Mouse (Mus musculus) liver, postnatal 0 days (tissue): ENCODE measurements at regions not wholly inside any gene's neighbourhood (a gene's known extent, or its start where the extent isn't known, plus 50 kb on each side); places are given as distances from the start of the nearest gene placed in this dataset.
"Not testable (repeated sequence)": the region's sequence is repeated elsewhere in the genome, so short reads cannot be mapped to it uniquely, and the experiment has no call there.

ENCODE experiments used
- ATAC-seq: fragments of 200-750 bp; cut with Nextera tagmentation; 2 replicates; pipeline ENCODE4 v1.8.0; 2017; ENCODE audit warnings: mild to moderate bottlenecking, moderate library complexity
- DNase-seq: peaks from one replicate; pipeline ENCODE4 v3.0.0-alpha.2; 2016
- H3K27ac ChIP-seq: fragments of 300-500 bp; sonication (generic); 2 replicates; pipeline ENCODE4 v1.5.1; 2014; ENCODE audit warnings: antibody characterized with exemption, moderate library complexity, mild to moderate bottlenecking, low read depth
- H3K27me3 ChIP-seq: fragments of 300-500 bp; sonication (generic); 2 replicates; pipeline ENCODE4 v1.6.1; 2014; ENCODE audit warnings: low read length, control low read depth, mixed read lengths; ENCODE audit not compliant: insufficient read depth
- H3K36me3 ChIP-seq: fragments of 300-500 bp; sonication (generic); replicated peaks from 2 replicates; pipeline ENCODE4 v1.6.1; 2014; ENCODE audit warnings: mild to moderate bottlenecking, control low read depth, low read length, moderate library complexity, mixed read lengths; ENCODE audit not compliant: insufficient read depth
- H3K4me1 ChIP-seq: fragments of 300-500 bp; sonication (generic); 2 replicates; pipeline ENCODE4 v1.6.1; 2014; ENCODE audit warnings: antibody characterized with exemption, mild to moderate bottlenecking, control low read depth; ENCODE audit not compliant: insufficient read depth
- H3K4me2 ChIP-seq: fragments of 300-500 bp; sonication (generic); 2 replicates; pipeline ENCODE4 v1.6.1; 2014; ENCODE audit warnings: low read depth, mild to moderate bottlenecking, low read length, moderate library complexity, mixed read lengths
- H3K4me3 ChIP-seq: fragments of 300-500 bp; sonication (generic); 2 replicates; pipeline ENCODE4 v1.5.1; 2014; ENCODE audit warnings: low read depth, low read length
- H3K9ac ChIP-seq: fragments of 300-500 bp; sonication (generic); replicated peaks from 2 replicates; pipeline ENCODE4 v1.6.1; 2014; ENCODE audit warnings: mild to moderate bottlenecking, moderate library complexity
- H3K9me3 ChIP-seq: fragments of 300-500 bp; sonication (generic); 2 replicates; pipeline ENCODE4 v1.6.1; 2016; ENCODE audit warnings: mild to moderate bottlenecking, control low read depth, low read length, mixed read lengths
- CTCF ChIP-seq: sonication (generic); IDR thresholded peaks from 2 replicates; pipeline ENCODE4 v1.5.1; 2016; ENCODE audit warnings: antibody characterized with exemption, low read depth
- EP300 ChIP-seq: IDR thresholded peaks from 2 replicates; pipeline ENCODE4 v1.6.1; 2016; ENCODE audit warnings: antibody characterized with exemption, low read depth, mild to moderate bottlenecking
- WGBS: fragments of 180-500 bp; shearing (Covaris S2); extraction: QIAGEN DNeasy Blood & Tissue Kit; methylation state at CpG from one replicate; pipeline ENCODE4 v1.1.7; 2014; ENCODE audit not compliant: insufficient replicate concordance; 5-methylcytosine and 5-hydroxymethylcytosine counted together

- Histone ChIP-seq H3K36me3 (no peaks in the 10 kb centered on the region), H3K9ac (no peak overlapping the region), H3K4me1 (no peaks in the 10 kb centered on the region), H3K27ac (no peak overlapping the region), H3K27me3 (no peaks in the 10 kb centered on the region), H3K9me3 (no peaks in the 10 kb centered on the region), H3K4me3 (no peak overlapping the region), H3K4me2 (no peak overlapping the region)
- ATAC-seq (no peak), DNase-seq (peak; percentile 13)
- 45% methylated on average over 1 of the region's 1 CpGs for WGBS
- TF ChIP-seq EP300, result no peak
- peak; percentile 67 for TF ChIP-seq CTCF
These were observed 146.2 kb downstream of the Gm28710 start for GRCm38 (mm10) chr5:16937840-16938239.

- H3K9ac ChIP-seq, result no peak overlapping the region
- DNase-seq (no peak), ATAC-seq (no peak)
- no peaks in the 10 kb centered on the region for H3K36me3 ChIP-seq
- no peaks in the 10 kb centered on the region for H3K9me3 ChIP-seq
- no peak for TF ChIP-seq EP300
- TF ChIP-seq CTCF, result peak; percentile 61
- H3K4me2 ChIP-seq, result no peak overlapping the region
- no peaks in the 10 kb centered on the region for H3K4me1 ChIP-seq
- H3K27ac ChIP-seq, result no peak overlapping the region
- 0% methylated on average over 1 of the region's 1 CpGs for WGBS
- no peaks in the 10 kb centered on the region for H3K27me3 ChIP-seq
- H3K4me3 ChIP-seq, result no peak overlapping the region
These were observed 155.8 kb downstream of the Gm28710 start for GRCm38 (mm10) chr5:16947430-16947829.

GRCm38 (mm10) chr5:16967735-16968134 lies 176.1 kb downstream of the Gm28710 start:
- no peak overlapping the region for H3K4me2 ChIP-seq
- DNase-seq, result no peak
- H3K9ac ChIP-seq, result no peak overlapping the region
- no peaks in the 10 kb centered on the region for H3K36me3 ChIP-seq
- H3K4me1 ChIP-seq, result no peaks in the 10 kb centered on the region
- WGBS, result 73% methylated on average over 4 of the region's 4 CpGs
- no peaks in the 10 kb centered on the region for H3K27me3 ChIP-seq
- TF ChIP-seq EP300, result no peak
- no peak for TF ChIP-seq CTCF
- no peak overlapping the region for H3K4me3 ChIP-seq
- ATAC-seq, result no peak
- H3K9me3 ChIP-seq, result no peaks in the 10 kb centered on the region
- H3K27ac ChIP-seq, result no peak overlapping the region

- 53% methylated on average over 1 of the region's 1 CpGs for WGBS
- H3K27ac ChIP-seq, H3K9ac ChIP-seq, H3K9me3 ChIP-seq, H3K27me3 ChIP-seq, H3K4me2 ChIP-seq, H3K4me3 ChIP-seq, H3K36me3 ChIP-seq, H3K4me1 ChIP-seq, ATAC-seq, DNase-seq: not testable (repeated sequence)
These were observed 177.2 kb downstream of the Gm28710 start for GRCm38 (mm10) chr5:16968817-16969216.

GRCm38 (mm10) chr5:16973206-16973896 lies 181.7 kb downstream of the Gm28710 start:
- Histone ChIP-seq H3K4me1 (no peaks in the 10 kb centered on the region), H3K27ac (no peak overlapping the region), H3K4me2 (no peak overlapping the region), H3K36me3 (no peaks in the 10 kb centered on the region), H3K4me3 (no peak overlapping the region), H3K9me3 (no peaks in the 10 kb centered on the region), H3K9ac (no peak overlapping the region), H3K27me3 (no peaks in the 10 kb centered on the region)
- DNase-seq (no peak), ATAC-seq (no peak)
- TF ChIP-seq EP300, result no peak
- TF ChIP-seq CTCF, result no peak
- 50% methylated on average over 1 of the region's 1 CpGs for WGBS

GRCm38 (mm10) chr5:16976006-16976405 lies 184.4 kb downstream of the Gm28710 start:
- Histone ChIP-seq H3K27me3 (no peaks in the 10 kb centered on the region), H3K9ac (no peak overlapping the region), H3K4me1 (no peaks in the 10 kb centered on the region), H3K27ac (no peak overlapping the region), H3K4me2 (no peak overlapping the region), H3K9me3 (no peaks in the 10 kb centered on the region), H3K36me3 (no peaks in the 10 kb centered on the region), H3K4me3 (no peak overlapping the region)
- TF ChIP-seq EP300, result no peak
- TF ChIP-seq CTCF, result no peak
- no peak for ATAC-seq
- 67% methylated on average over 2 of the region's 2 CpGs for WGBS
- no peak for DNase-seq

- H3K36me3 ChIP-seq, result no peaks in the 10 kb centered on the region
- no peak overlapping the region for H3K4me2 ChIP-seq
- ATAC-seq, result no peak
- H3K4me1 ChIP-seq, result no peaks in the 10 kb centered on the region
- H3K27ac ChIP-seq, result no peak overlapping the region
- WGBS, result 81% methylated on average over 2 of the region's 2 CpGs
- no peak for TF ChIP-seq CTCF
- no peak for TF ChIP-seq EP300
- H3K9me3 ChIP-seq, result no peaks in the 10 kb centered on the region
- no peaks in the 10 kb centered on the region for H3K27me3 ChIP-seq
- no peak overlapping the region for H3K9ac ChIP-seq
- no peak overlapping the region for H3K4me3 ChIP-seq
- DNase-seq, result no peak
These were observed 193.3 kb downstream of the Gm28710 start for GRCm38 (mm10) chr5:16984877-16985276.
